Mouse (Mus musculus) mesoderm, embryonic 11.5 days (tissue): ENCODE measurements around the gene Gm3604.
"Not testable (repeated sequence)": the region's sequence is repeated elsewhere in the genome, so short reads cannot be mapped to it uniquely, and the experiment has no call there.

Source experiments
- DNase-seq: peaks from one replicate; pipeline ENCODE4 v3.0.0-alpha.2; 2012; ENCODE audit warnings: low read depth, low spot score

Gm3604 gene

GRCm38 (mm10) chr13:62382952-62383351, at the start of gene Gm3604:
TSS of gene Gm3604 (minus strand) at chr13:62383177.
- DNase-seq = peak; percentile 25

GRCm38 (mm10) chr13:62399206-62399605, 16.2 kb upstream of the Gm3604 start:
- not testable (repeated sequence) for DNase-seq

- not testable (repeated sequence) for DNase-seq
These were observed 7.2 kb upstream of the Gm3604 start for GRCm38 (mm10) chr13:62390076-62390620.

- no peak for DNase-seq
These were observed 51.2 kb downstream of the Gm3604 start for GRCm38 (mm10) chr13:62331786-62332185.

GRCm38 (mm10) chr13:62331381-62331780, 51.6 kb downstream of the Gm3604 start:
- no peak for DNase-seq
